Mouse (Mus musculus) liver, embryonic 15.5 days (tissue): ENCODE data around the gene Prep. TPM values are rescaled to one million over a fixed set of nuclear protein-coding genes. Genes with fewer than 3 reads are reported as not detected.

Experiments used
- ATAC-seq: fragments of 200-750 bp; cut with Nextera tagmentation; 2 replicates; pipeline ENCODE4 v1.8.0; 2017; ENCODE audit warnings: moderate number of reproducible peaks, mild to moderate bottlenecking, moderate library complexity; ENCODE audit not compliant: insufficient read depth
- H3K27ac ChIP-seq: fragments of 300-500 bp; sonication (generic); replicated peaks from 2 replicates; pipeline ENCODE4 v1.5.1; 2015; ENCODE audit warnings: mild to moderate bottlenecking, inconsistent platforms
- H3K27me3 ChIP-seq: fragments of 300-500 bp; sonication (generic); 2 replicates; pipeline ENCODE4 v1.6.1; 2015; ENCODE audit warnings: mild to moderate bottlenecking, inconsistent platforms
- H3K36me3 ChIP-seq: fragments of 300-500 bp; sonication (generic); replicated peaks from 2 replicates; pipeline ENCODE4 v1.6.1; 2015; ENCODE audit warnings: moderate library complexity, mild to moderate bottlenecking, inconsistent platforms
- H3K4me1 ChIP-seq: fragments of 300-500 bp; sonication (generic); replicated peaks from 2 replicates; pipeline ENCODE4 v1.6.1; 2015; ENCODE audit warnings: inconsistent platforms
- H3K4me2 ChIP-seq: fragments of 300-500 bp; sonication (generic); 2 replicates; pipeline ENCODE4 v1.6.1; 2015; ENCODE audit warnings: moderate library complexity, mild to moderate bottlenecking, inconsistent platforms
- H3K4me3 ChIP-seq: fragments of 300-500 bp; sonication (generic); replicated peaks from 2 replicates; pipeline ENCODE4 v1.5.1; 2015; ENCODE audit warnings: mild to moderate bottlenecking, inconsistent platforms
- H3K9ac ChIP-seq: fragments of 300-500 bp; sonication (generic); 2 replicates; pipeline ENCODE4 v1.6.1; 2015; ENCODE audit warnings: moderate library complexity, mild to moderate bottlenecking, inconsistent platforms
- H3K9me3 ChIP-seq: fragments of 300-500 bp; sonication (generic); replicated peaks from 2 replicates; pipeline ENCODE4 v1.6.1; 2016; ENCODE audit warnings: inconsistent platforms
- whole genome bisulfite sequencing: fragments of 180-500 bp; shearing (Covaris S2); methylation state at CpG from one replicate; pipeline ENCODE4 v1.1.7; 2015; ENCODE audit warnings: mixed read lengths; ENCODE audit not compliant: insufficient replicate concordance; 5-methylcytosine and 5-hydroxymethylcytosine counted together
- microRNA-seq: library from miRNA; unstranded; fragments of <30 nt; microRNA quantifications from one replicate; pipeline ENCODE4, GENCODE M21; 2016
- polyA plus RNA-seq: library from polyadenylated mRNA; unstranded; fragments of >200 nt; fragmentation: Nextera tagmentation; extraction: Ambion mirVana; gene quantifications from 2 replicates; pipeline ENCODE4 v1.2.1, GENCODE M21; 2015

The Prep gene
- polyA plus RNA-seq, 1 experiment from 2014 or later: 8.9 TPM

DNA sequence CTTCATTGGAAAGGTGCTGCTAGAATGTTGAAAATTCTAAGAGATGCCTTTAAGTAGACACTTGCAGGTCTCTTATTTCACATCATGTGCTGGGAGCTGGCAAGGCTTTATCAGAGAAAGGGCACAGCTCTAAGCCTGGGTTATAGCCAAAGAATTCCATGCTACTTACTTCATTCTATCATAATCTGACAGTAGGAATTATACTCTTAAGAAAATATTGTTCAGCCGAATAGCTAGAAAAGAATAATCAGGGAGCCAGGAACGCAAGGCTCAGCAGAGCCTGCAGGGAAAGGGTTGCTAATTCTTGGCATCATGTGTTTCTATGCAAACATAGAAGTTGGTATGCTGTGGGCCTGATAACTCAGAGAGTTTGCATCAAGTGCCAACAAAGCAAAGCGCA lies 114.3 kb downstream of the Prep start:
- H3K9ac ChIP-seq: no peak overlapping the region
- no peaks in the 10 kb centered on the region for H3K4me1 ChIP-seq
- no peak for ATAC-seq
- H3K36me3 ChIP-seq: no peaks in the 10 kb centered on the region
- no peak overlapping the region for H3K4me2 ChIP-seq
- no peaks in the 10 kb centered on the region for H3K9me3 ChIP-seq
- no peak overlapping the region for H3K4me3 ChIP-seq
- WGBS: 67% methylated on average over 3 of the region's 3 CpGs
- H3K27ac ChIP-seq: no peak overlapping the region
- H3K27me3 ChIP-seq: no peaks in the 10 kb centered on the region

DNA sequence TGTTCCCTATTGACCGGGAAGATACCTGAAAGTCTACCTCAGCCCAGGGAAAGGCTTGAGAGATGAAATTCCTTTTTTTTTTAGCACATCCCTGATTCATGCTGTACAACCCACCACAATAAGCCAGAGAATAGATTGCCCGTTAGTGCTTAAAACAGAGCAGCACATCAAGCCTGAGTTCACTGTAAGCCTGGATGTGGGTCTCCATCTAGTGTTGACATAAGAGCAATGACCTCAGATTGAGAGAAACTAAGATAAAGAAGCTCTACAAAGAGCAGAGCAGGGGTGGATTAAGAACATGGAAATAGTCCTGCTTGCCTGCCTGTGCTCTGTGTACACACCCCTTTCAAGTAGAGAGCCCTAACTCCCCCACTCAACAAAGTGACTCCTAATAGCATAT lies 118.5 kb downstream of the Prep start:
- H3K27me3 ChIP-seq: no peaks in the 10 kb centered on the region
- no peaks in the 10 kb centered on the region for H3K36me3 ChIP-seq
- no peaks in the 10 kb centered on the region for H3K9me3 ChIP-seq
- H3K4me3 ChIP-seq: no peak overlapping the region
- H3K4me2 ChIP-seq: no peak overlapping the region
- H3K27ac ChIP-seq: no peak overlapping the region
- WGBS: 74% methylated on average over 2 of the region's 2 CpGs
- no peak overlapping the region for H3K9ac ChIP-seq
- H3K4me1 ChIP-seq: no peaks in the 10 kb centered on the region
- no peak for ATAC-seq

DNA sequence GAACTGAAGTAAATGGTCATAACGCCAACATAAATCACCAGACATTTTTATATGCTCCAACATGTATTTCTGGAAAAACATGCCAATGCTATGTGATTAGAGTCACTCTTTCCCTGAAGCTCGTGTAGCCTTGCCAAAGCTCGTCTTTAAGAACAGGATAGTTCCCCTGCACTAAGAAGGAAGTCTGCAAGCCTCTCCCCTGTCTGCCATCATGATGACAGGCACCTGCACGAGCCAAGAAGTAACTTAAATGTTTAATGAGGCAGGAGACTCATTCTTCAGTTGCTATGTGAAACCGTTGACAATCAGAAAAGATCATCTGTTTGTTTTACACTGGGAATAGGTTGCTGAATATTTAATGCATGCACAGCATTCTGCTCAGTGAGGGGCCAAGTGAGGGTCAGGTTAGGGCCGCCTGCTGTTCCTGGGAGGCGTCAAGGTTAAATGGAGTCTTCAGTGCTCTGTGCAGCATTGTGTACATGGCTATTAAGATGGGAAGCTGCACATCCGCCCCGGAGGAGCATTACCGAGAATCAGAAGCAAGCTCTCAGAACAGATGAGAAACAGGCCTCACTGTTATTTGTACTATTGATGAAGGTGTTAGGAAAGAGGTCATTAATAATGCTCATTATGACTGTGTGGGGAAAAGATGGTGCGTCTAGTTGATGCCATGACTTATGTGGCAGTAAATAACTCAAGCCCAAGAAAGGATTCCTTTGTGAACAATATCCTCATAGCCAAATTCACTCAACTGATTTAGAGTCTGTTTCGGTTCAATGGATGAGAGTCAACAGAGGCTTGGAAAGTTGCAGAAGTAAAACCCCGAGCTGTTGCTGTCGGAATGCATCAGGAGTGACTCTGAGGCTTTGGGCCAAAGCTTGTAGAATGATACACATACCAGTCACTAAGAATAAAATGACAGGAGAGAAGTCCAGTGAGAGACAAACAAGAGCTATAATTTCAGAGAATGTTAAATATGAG lies 126.6 kb downstream of the Prep start:
- no peak for ATAC-seq
- no peak overlapping the region for H3K27ac ChIP-seq
- no peak overlapping the region for H3K9ac ChIP-seq
- H3K4me3 ChIP-seq: no peak overlapping the region
- H3K27me3 ChIP-seq: no peaks in the 10 kb centered on the region
- no peak overlapping the region for H3K4me2 ChIP-seq
- H3K36me3 ChIP-seq: no peaks in the 10 kb centered on the region
- no peaks in the 10 kb centered on the region for H3K4me1 ChIP-seq
- H3K9me3 ChIP-seq: no peaks in the 10 kb centered on the region
- WGBS: 61% methylated on average over 14 of the region's 14 CpGs

- Histone ChIP-seq H3K36me3 (no peaks in the 10 kb centered on the region), H3K9me3 (no peaks in the 10 kb centered on the region), H3K4me2 (no peak overlapping the region), H3K4me1 (no peaks in the 10 kb centered on the region), H3K27ac (no peak overlapping the region), H3K27me3 (no peaks in the 10 kb centered on the region), H3K9ac (no peak overlapping the region), H3K4me3 (no peak overlapping the region)
- WGBS: 58% methylated on average over 5 of the region's 5 CpGs
- ATAC-seq: no peak
These were observed 127.5 kb downstream of the Prep start for GRCm38 (mm10) chr10:45194531-45194930.

GRCm38 (mm10) chr10:45204582-45204981 lies 137.6 kb downstream of the Prep start:
- Histone ChIP-seq H3K27ac (no peak overlapping the region), H3K27me3 (no peaks in the 10 kb centered on the region), H3K4me3 (no peak overlapping the region), H3K9ac (no peak overlapping the region), H3K9me3 (no peaks in the 10 kb centered on the region), H3K4me2 (no peak overlapping the region), H3K36me3 (no peaks in the 10 kb centered on the region), H3K4me1 (no peaks in the 10 kb centered on the region)
- ATAC-seq: no peak
- WGBS: 17% methylated on average over 1 of the region's 1 CpGs

DNA sequence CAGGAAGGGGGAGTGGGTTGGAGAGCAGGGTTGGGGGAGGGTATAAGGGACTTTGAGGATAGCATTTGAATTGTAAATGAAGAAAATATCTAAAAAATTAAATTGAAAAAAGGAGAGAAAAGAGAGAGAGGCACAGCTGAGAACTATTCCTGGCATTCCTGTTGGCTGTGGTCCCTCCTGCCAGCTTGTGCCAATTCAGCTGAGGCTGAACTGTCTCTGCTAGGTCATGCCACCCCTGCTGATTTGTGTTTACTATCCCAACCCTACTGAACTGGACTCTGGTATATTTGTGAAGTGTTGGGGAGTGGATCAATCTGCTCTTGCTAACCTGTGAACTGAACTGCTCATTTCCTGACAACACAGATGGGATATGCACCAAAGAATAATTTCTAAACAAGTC lies 143.2 kb downstream of the Prep start:
- no peaks in the 10 kb centered on the region for H3K36me3 ChIP-seq
- no peaks in the 10 kb centered on the region for H3K27me3 ChIP-seq
- no peak overlapping the region for H3K27ac ChIP-seq
- no peaks in the 10 kb centered on the region for H3K9me3 ChIP-seq
- no peak overlapping the region for H3K4me2 ChIP-seq
- H3K4me3 ChIP-seq: no peak overlapping the region
- H3K4me1 ChIP-seq: no peaks in the 10 kb centered on the region
- no peak overlapping the region for H3K9ac ChIP-seq
- ATAC-seq: no peak

DNA sequence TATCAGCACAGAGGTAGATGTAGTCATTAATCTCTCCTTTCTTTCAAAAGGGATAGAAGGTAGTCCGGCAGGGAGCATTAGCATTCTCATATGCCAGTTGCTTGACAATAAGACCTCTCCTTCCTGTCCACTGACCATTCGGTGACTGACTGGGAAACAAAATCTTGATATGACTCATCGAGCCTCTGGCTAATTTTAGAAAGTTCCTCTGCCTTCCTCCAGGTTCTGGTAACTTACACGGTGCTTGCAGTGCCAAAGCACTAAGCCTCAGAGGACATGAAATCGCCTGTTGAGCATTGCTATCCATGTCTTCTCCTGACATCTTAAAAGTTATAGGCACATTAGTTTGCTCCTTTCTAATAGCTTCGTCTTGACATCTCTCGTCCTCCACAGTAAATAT lies 149.7 kb downstream of the Prep start:
- no peak for ATAC-seq
- no peaks in the 10 kb centered on the region for H3K4me1 ChIP-seq
- no peak overlapping the region for H3K4me3 ChIP-seq
- H3K9me3 ChIP-seq: no peaks in the 10 kb centered on the region
- WGBS: 41% methylated on average over 7 of the region's 7 CpGs
- H3K4me2 ChIP-seq: no peak overlapping the region
- no peaks in the 10 kb centered on the region for H3K27me3 ChIP-seq
- H3K36me3 ChIP-seq: no peaks in the 10 kb centered on the region
- H3K27ac ChIP-seq: no peak overlapping the region
- H3K9ac ChIP-seq: no peak overlapping the region

Small RNA genes within 50 kb of the gene (microRNA-seq; reads per million reads assigned to microRNA genes)
- not detected for gene Gm23766

Other genes starting within 250 kb of the Prep start
- gene Popdc3, start 110.9 kb downstream of the Prep start, polyA plus RNA-seq: 0.07 and 0.13 TPM in 2 replicates